Mouse (Mus musculus) heart, adult 2 months (tissue): ENCODE data around the gene Car12. TPM values are rescaled to one million over a fixed set of nuclear protein-coding genes. Genes with fewer than 3 reads are reported as not detected.

Source experiments
- DNase-seq, 2 experiments: peaks; one replicate each; pipeline ENCODE4 v3.0.0; 2021
- H3K27ac ChIP-seq: fragments of 200-600 bp; 2 replicates; pipeline ENCODE4 v1.8.1; 2022
- H3K27me3 ChIP-seq: fragments of 200-500 bp; 2 replicates; pipeline ENCODE4 v1.6.1; 2012; ENCODE audit warnings: mild to moderate bottlenecking, low read length, inconsistent platforms, mixed read lengths; ENCODE audit not compliant: control insufficient read depth, insufficient read depth
- H3K36me3 ChIP-seq: fragments of 200-500 bp; 2 replicates; pipeline ENCODE4 v1.6.1; 2012; ENCODE audit warnings: low read length, inconsistent platforms; ENCODE audit not compliant: control insufficient read depth, insufficient read depth
- H3K4me1 ChIP-seq: fragments of 200-500 bp; 2 replicates; pipeline ENCODE4 v1.6.1; 2011; ENCODE audit warnings: low read length; ENCODE audit not compliant: control insufficient read depth, insufficient read depth
- H3K4me3 ChIP-seq: fragments of 200-600 bp; 2 replicates; pipeline ENCODE4 v1.8.1; 2022
- H3K79me2 ChIP-seq: fragments of 200-500 bp; replicated peaks from 2 replicates; pipeline ENCODE4 v1.6.1; 2012; ENCODE audit warnings: mild to moderate bottlenecking, inconsistent platforms, low read length, moderate library complexity, mixed read lengths; ENCODE audit not compliant: control insufficient read depth, insufficient read depth
- H3K9ac ChIP-seq: fragments of 200-500 bp; 2 replicates; pipeline ENCODE4 v1.6.1; 2012; ENCODE audit warnings: low read depth, mild to moderate bottlenecking, control low read depth, inconsistent platforms, low read length, mixed read lengths
- CTCF ChIP-seq: fragments of 200-600 bp; IDR thresholded peaks from 2 replicates; pipeline ENCODE4 v1.8.1; 2022; ENCODE audit warnings: antibody characterized with exemption, mild to moderate bottlenecking, moderate library complexity
- EP300 ChIP-seq: fragments of 200-500 bp; IDR thresholded peaks from 2 replicates; pipeline ENCODE4 v1.6.1; 2011; ENCODE audit warnings: low read depth, low read length, control low read depth; ENCODE audit not compliant: insufficient read depth
- POLR2A ChIP-seq: fragments of 200-500 bp; IDR thresholded peaks from 2 replicates; pipeline ENCODE4 v1.6.1; 2011; ENCODE audit warnings: mild to moderate bottlenecking, low read depth, low read length, control low read depth; ENCODE audit not compliant: insufficient read depth
- WGBS: fragments of 180-500 bp; shearing (Covaris S2); methylation state at CpG from one replicate; pipeline ENCODE4 v1.1.7; 2018; 5-methylcytosine and 5-hydroxymethylcytosine counted together
- intact Hi-C: fragments of 180-260 bp; cut with DNase I; formaldehyde crosslinking; loops from one replicate; pipeline ENCODE4 v1.15.1; 2025
- polyA plus RNA-seq: library from polyadenylated mRNA; depleted of rRNA; stranded (reverse); fragments of >200 nt; gene quantifications from 2 replicates; pipeline ENCODE4 v1.2.3, GENCODE M21; 2012
- total RNA-seq, 2 experiments: library from RNA; stranded (reverse); gene quantifications; 2 replicates each; pipeline ENCODE4 v1.2.3; 2021

Car12 gene
- total and polyA plus RNA-seq, 3 experiments: not detected

DNA sequence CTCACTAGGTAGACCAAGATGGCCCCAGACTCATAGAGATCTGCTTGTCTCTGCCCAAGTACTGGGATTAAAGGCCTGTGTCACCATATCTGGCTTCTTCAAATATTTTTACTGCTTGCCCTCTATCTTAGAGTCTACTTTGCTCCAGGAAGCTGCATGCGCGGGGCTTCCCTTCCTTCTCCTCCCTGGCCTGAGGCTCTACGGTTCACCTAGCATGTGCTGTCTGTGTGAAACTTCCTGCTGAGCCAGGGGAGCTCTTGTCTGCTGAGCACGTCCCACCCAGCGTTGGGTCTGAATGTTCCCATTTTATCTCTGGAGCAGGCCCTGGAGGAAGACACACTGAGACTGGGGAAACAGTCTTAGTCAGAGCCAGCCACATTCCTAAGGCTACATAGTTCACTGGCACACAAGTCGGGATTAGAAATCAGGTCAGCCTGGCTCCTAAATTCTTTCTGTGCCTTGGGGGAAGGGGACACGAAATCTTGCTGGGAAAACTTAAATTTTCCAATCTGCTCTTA lies 43.9 kb upstream of the Car12 start:
- Histone ChIP-seq H3K4me1 (no peaks in the 10 kb centered on the region; the same call in none of the 2 replicates), H3K27me3 (no peaks in the 10 kb centered on the region), H3K79me2 (no peaks in the 10 kb centered on the region), H3K4me3 (no peak overlapping the region), H3K27ac (no peak overlapping the region), H3K9ac (no peak overlapping the region), H3K36me3 (no peaks in the 10 kb centered on the region)
- intact Hi-C loops: no loop called here
- 25% methylated on average over 7 of the region's 7 CpGs for WGBS
- TF ChIP-seq EP300: no peak
- TF ChIP-seq CTCF: no peak
- TF ChIP-seq POLR2A: no peak
- DNase-seq: peak in 1 of 2 experiments; percentile 36

DNA sequence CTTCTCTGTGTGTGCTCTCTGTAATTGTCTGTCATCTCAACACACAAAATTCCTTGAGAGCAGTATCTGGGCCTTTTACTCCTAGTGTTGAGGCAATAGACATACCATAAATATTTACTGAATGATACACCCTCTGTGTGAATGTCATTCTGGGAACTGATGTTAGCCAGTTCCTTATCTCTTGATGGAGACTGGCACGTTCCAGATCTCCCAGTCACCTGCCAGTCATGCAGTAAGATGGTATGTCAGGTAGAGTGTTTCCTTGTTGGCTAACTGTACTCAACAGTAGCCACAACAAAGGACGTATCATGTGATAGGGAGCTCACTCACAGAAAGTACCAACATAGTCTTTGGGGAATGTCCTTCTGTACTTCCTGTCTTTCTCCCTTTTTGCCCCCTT lies 39.7 kb upstream of the Car12 start:
- no peaks in the 10 kb centered on the region for H3K36me3 ChIP-seq
- no peak overlapping the region for H3K27ac ChIP-seq
- DNase-seq: no peak
- no peaks in the 10 kb centered on the region for H3K27me3 ChIP-seq
- no peak overlapping the region for H3K4me3 ChIP-seq
- H3K9ac ChIP-seq: no peak overlapping the region
- intact Hi-C loops: no loop called here
- no peaks in the 10 kb centered on the region for H3K79me2 ChIP-seq
- H3K4me1 ChIP-seq: no peaks in the 10 kb centered on the region; the same call in 1 of the 2 replicates
- WGBS: 44% methylated on average over 2 of the region's 2 CpGs
- TF ChIP-seq POLR2A (no peak), CTCF (no peak), EP300 (no peak)

DNA sequence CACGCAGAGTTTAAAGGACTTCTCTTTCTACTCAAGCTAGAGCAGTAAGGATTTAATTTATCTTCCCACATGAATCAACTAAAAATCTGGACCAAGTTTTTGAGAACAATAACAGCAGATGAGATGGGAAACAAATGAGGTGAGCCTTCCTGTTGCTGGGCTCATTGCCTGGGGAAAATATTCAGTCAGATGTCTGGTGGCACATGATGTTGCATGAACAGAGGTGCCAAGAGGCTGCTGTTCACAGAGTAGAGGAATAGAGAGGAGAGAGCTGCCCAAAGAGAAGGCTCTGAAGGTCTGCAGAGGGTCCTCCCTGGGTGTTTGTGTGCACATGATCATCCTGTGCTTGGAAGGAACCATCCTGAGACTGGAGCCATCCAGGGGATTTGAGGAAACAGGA lies 37.9 kb upstream of the Car12 start:
- DNase-seq: no peak
- no peaks in the 10 kb centered on the region for H3K4me1 ChIP-seq
- no peaks in the 10 kb centered on the region for H3K79me2 ChIP-seq
- H3K27ac ChIP-seq: no peak overlapping the region
- 88% methylated on average over 1 of the region's 1 CpGs for WGBS
- H3K4me3 ChIP-seq: no peak overlapping the region
- no peak overlapping the region for H3K9ac ChIP-seq
- TF ChIP-seq EP300 (no peak), CTCF (no peak)
- intact Hi-C loops: no loop called here
- no peaks in the 10 kb centered on the region for H3K36me3 ChIP-seq
- no peaks in the 10 kb centered on the region for H3K27me3 ChIP-seq

DNA sequence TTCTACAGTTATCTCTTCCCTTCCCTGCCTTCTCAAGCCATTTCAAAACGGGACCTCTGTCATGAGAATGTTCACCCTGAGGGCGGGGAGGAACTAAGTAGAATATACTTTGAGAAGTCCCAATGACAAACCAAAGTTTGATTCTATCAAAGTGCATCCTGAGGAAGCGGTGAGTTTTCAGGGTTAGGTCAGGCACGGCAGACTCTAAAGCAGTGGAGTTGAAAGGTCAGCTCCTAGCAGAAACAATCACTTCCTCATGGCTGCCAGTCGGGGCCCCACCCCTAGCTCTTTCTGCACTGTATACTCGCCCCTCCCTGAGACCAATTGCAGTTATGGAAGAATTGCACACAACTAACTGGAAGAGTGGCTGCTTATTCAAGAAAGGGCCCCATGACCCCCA lies 33.4 kb upstream of the Car12 start:
- DNase-seq: no peak
- no peaks in the 10 kb centered on the region for H3K4me1 ChIP-seq
- H3K9ac ChIP-seq: no peak overlapping the region
- WGBS: 42% methylated on average over 6 of the region's 6 CpGs
- no peaks in the 10 kb centered on the region for H3K27me3 ChIP-seq
- intact Hi-C loops: no loop called here
- H3K27ac ChIP-seq: no peak overlapping the region
- TF ChIP-seq POLR2A (no peak), EP300 (no peak), CTCF (no peak)
- H3K36me3 ChIP-seq: no peaks in the 10 kb centered on the region
- no peaks in the 10 kb centered on the region for H3K79me2 ChIP-seq
- H3K4me3 ChIP-seq: no peak overlapping the region

DNA sequence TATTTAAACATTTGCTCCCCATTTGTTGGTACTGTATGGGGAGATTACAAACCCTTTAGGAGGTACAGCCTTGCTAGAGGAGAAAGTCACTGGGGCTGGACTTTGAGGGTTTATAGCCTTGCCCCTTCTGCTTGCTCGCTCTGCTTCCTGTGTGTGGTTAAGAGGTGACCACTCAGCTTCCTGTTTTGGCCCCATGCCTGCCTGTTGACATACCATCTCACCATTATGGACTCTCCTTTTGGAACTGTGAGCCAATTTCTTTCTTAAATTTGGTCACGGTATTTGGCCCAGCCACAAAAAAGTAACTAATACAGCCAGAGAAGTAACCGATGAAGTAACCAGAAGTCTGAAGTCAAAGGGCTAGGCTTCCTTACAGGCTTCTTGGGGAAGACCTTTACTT lies 30.7 kb upstream of the Car12 start:
- H3K9ac ChIP-seq: no peak overlapping the region
- H3K27me3 ChIP-seq: no peaks in the 10 kb centered on the region
- DNase-seq: no peak
- no peaks in the 10 kb centered on the region for H3K4me1 ChIP-seq
- intact Hi-C loops: no loop called here
- H3K79me2 ChIP-seq: no peaks in the 10 kb centered on the region
- no peak for TF ChIP-seq POLR2A
- no peak for TF ChIP-seq EP300
- TF ChIP-seq CTCF: no peak
- no peaks in the 10 kb centered on the region for H3K36me3 ChIP-seq
- H3K4me3 ChIP-seq: no peak overlapping the region
- 74% methylated on average over 3 of the region's 3 CpGs for WGBS
- no peak overlapping the region for H3K27ac ChIP-seq

DNA sequence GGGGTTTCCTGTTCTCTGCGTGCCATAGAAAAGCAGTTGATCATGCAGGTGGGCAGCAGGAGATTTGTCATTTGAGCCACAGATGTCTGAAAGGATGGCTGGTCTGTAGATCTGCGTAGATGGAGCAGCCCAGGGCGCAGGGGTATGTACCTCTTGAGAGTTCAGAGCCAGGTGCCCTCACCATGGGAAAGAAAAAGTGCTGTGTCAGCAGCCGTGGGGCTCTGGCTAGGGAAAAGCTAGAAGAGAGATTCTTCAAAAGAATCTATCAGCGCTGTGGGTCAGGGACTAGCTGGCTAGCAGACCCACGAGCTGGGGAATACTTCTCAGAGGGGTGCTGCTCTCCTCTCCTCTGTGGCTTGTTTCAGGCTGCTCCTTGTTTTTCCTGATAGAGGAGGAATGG lies 27.8 kb upstream of the Car12 start:
- no peak for TF ChIP-seq EP300
- no peak for TF ChIP-seq CTCF
- TF ChIP-seq POLR2A: no peak
- Histone ChIP-seq H3K36me3 (no peaks in the 10 kb centered on the region), H3K9ac (no peak overlapping the region), H3K79me2 (no peaks in the 10 kb centered on the region), H3K27me3 (no peaks in the 10 kb centered on the region), H3K27ac (no peak overlapping the region), H3K4me1 (no peaks in the 10 kb centered on the region), H3K4me3 (no peak overlapping the region)
- 81% methylated on average over 6 of the region's 6 CpGs for WGBS
- DNase-seq: no peak
- intact Hi-C loops: no loop called here

DNA sequence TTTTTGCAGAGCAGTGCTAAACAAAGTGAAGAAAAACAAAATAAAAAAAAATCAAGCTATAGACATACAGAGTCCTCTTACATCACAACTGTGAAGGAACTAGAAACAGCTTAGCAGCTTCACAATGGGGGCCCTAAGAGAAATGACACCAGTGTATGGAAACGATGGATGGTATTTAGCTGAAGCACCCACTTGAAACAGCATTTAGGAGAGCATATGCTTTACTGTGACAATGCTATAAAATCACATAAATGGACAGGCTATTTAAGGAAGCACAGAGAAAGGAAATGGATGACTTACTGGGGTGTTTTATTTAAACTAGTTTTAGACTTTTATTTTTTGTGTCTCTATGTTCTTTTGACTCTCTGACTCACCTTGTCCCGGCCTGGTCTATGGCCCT lies 25.8 kb upstream of the Car12 start:
- WGBS: 81% methylated on average over 2 of the region's 2 CpGs
- H3K27ac ChIP-seq: no peak overlapping the region
- TF ChIP-seq POLR2A: no peak
- no peak for TF ChIP-seq EP300
- no peak for TF ChIP-seq CTCF
- intact Hi-C loops: no loop called here
- no peaks in the 10 kb centered on the region for H3K27me3 ChIP-seq
- no peaks in the 10 kb centered on the region for H3K79me2 ChIP-seq
- no peak for DNase-seq
- no peaks in the 10 kb centered on the region for H3K36me3 ChIP-seq
- no peak overlapping the region for H3K4me3 ChIP-seq
- H3K4me1 ChIP-seq: no peaks in the 10 kb centered on the region
- H3K9ac ChIP-seq: no peak overlapping the region
